Mouse (Mus musculus) liver, adult 2 months (tissue): ENCODE results near the gene D030056L22Rik.

ENCODE experiments used
- CTCF ChIP-seq: fragments of 200-500 bp; IDR thresholded peaks from 2 replicates; pipeline ENCODE4 v1.5.1; 2011; ENCODE audit warnings: low read depth, low read length, control low read depth
- POLR2A ChIP-seq: fragments of 200-500 bp; IDR thresholded peaks from 2 replicates; pipeline ENCODE4 v1.6.1; 2011; ENCODE audit warnings: low read length, control low read depth; ENCODE audit not compliant: insufficient read depth; ENCODE audit errors: extremely low read depth

- TF ChIP-seq CTCF: no peak
- no peak for TF ChIP-seq POLR2A
Observed at GRCm38 (mm10) chr19:18666966-18667365, 46.0 kb upstream of the D030056L22Rik start.
